Mouse (Mus musculus) hindbrain, embryonic 15.5 days (tissue): ENCODE measurements around the gene Olfml2b. TPM values are rescaled to one million over a fixed set of nuclear protein-coding genes. Genes with fewer than 3 reads are reported as not detected.

ENCODE experiments used
- ATAC-seq: fragments of 200-750 bp; cut with Nextera tagmentation; 2 replicates; pipeline ENCODE4 v1.8.0; 2017; ENCODE audit warnings: low read depth, moderate number of reproducible peaks, moderate TSS enrichment; ENCODE audit not compliant: low FRiP score
- H3K27ac ChIP-seq: fragments of 300-500 bp; sonication (generic); replicated peaks from 2 replicates; pipeline ENCODE4 v1.5.1; 2015; ENCODE audit warnings: mild to moderate bottlenecking, inconsistent platforms
- H3K27me3 ChIP-seq: fragments of 300-500 bp; sonication (generic); 2 replicates; pipeline ENCODE4 v1.6.1; 2015; ENCODE audit warnings: control low read depth, inconsistent platforms
- H3K36me3 ChIP-seq: fragments of 300-500 bp; sonication (generic); 2 replicates; pipeline ENCODE4 v1.6.1; 2015; ENCODE audit warnings: control low read depth, inconsistent platforms
- H3K4me1 ChIP-seq: fragments of 300-500 bp; sonication (generic); replicated peaks from 2 replicates; pipeline ENCODE4 v1.6.1; 2015; ENCODE audit warnings: control low read depth, inconsistent platforms
- H3K4me2 ChIP-seq: fragments of 300-500 bp; sonication (generic); 2 replicates; pipeline ENCODE4 v1.6.1; 2015; ENCODE audit warnings: moderate library complexity, mild to moderate bottlenecking, inconsistent platforms
- H3K4me3 ChIP-seq: fragments of 300-500 bp; sonication (generic); 2 replicates; pipeline ENCODE4 v1.5.1; 2015; ENCODE audit warnings: mild to moderate bottlenecking, inconsistent platforms
- H3K9ac ChIP-seq: fragments of 300-500 bp; sonication (generic); 2 replicates; pipeline ENCODE4 v1.6.1; 2015; ENCODE audit warnings: inconsistent platforms
- H3K9me3 ChIP-seq: fragments of 300-500 bp; sonication (generic); 2 replicates; pipeline ENCODE4 v1.6.1; 2016; ENCODE audit warnings: control low read depth, inconsistent platforms
- WGBS: fragments of 180-500 bp; shearing (Covaris S2); methylation state at CpG from one replicate; pipeline ENCODE4 v1.1.7; 2015; 5-methylcytosine and 5-hydroxymethylcytosine counted together
- polyA plus RNA-seq: library from polyadenylated mRNA; unstranded; fragments of >200 nt; fragmentation: Nextera tagmentation; extraction: Ambion mirVana; gene quantifications from 2 replicates; pipeline ENCODE4 v1.2.1, GENCODE M21; 2015

Gene Olfml2b
- polyA plus RNA-seq, 1 experiment from 2014 or later = 5.0 TPM

- H3K9ac ChIP-seq = no peak overlapping the region
- ATAC-seq = no peak
- H3K36me3 ChIP-seq = no peaks in the 10 kb centered on the region
- H3K4me1 ChIP-seq = no peaks in the 10 kb centered on the region
- 85% methylated on average over 8 of the region's 8 CpGs for WGBS
- no peak overlapping the region for H3K4me3 ChIP-seq
- H3K27ac ChIP-seq = no peak overlapping the region
- H3K4me2 ChIP-seq = no peak overlapping the region
- no peaks in the 10 kb centered on the region for H3K9me3 ChIP-seq
- H3K27me3 ChIP-seq = no peaks in the 10 kb centered on the region
Observed at GRCm38 (mm10) chr1:170701582-170701981, 57.2 kb downstream of the Olfml2b start.

- H3K4me3 ChIP-seq = no peak overlapping the region
- H3K27me3 ChIP-seq = no peaks in the 10 kb centered on the region
- H3K9me3 ChIP-seq = no peaks in the 10 kb centered on the region
- H3K4me2 ChIP-seq = no peak overlapping the region
- no peaks in the 10 kb centered on the region for H3K4me1 ChIP-seq
- H3K9ac ChIP-seq = no peak overlapping the region
- ATAC-seq = no peak
- no peaks in the 10 kb centered on the region for H3K36me3 ChIP-seq
- no peak overlapping the region for H3K27ac ChIP-seq
- 71% methylated on average over 2 of the region's 2 CpGs for WGBS
Observed at GRCm38 (mm10) chr1:170702263-170702662, 57.9 kb downstream of the Olfml2b start.

- no peak overlapping the region for H3K4me2 ChIP-seq
- no peaks in the 10 kb centered on the region for H3K9me3 ChIP-seq
- no peak overlapping the region for H3K9ac ChIP-seq
- H3K4me1 ChIP-seq = no peaks in the 10 kb centered on the region
- H3K36me3 ChIP-seq = no peaks in the 10 kb centered on the region
- no peaks in the 10 kb centered on the region for H3K27me3 ChIP-seq
- H3K4me3 ChIP-seq = no peak overlapping the region
- ATAC-seq = no peak
- H3K27ac ChIP-seq = no peak overlapping the region
- WGBS = 86% methylated on average over 6 of the region's 6 CpGs
Observed at GRCm38 (mm10) chr1:170702958-170703357, 58.6 kb downstream of the Olfml2b start.

- H3K9me3 ChIP-seq = no peaks in the 10 kb centered on the region
- no peak for ATAC-seq
- 95% methylated on average over 6 of the region's 6 CpGs for WGBS
- no peaks in the 10 kb centered on the region for H3K27me3 ChIP-seq
- no peak overlapping the region for H3K4me2 ChIP-seq
- no peaks in the 10 kb centered on the region for H3K4me1 ChIP-seq
- H3K27ac ChIP-seq = no peak overlapping the region
- no peak overlapping the region for H3K4me3 ChIP-seq
- H3K36me3 ChIP-seq = no peaks in the 10 kb centered on the region
- no peak overlapping the region for H3K9ac ChIP-seq
Observed at GRCm38 (mm10) chr1:170704103-170704502, 59.8 kb downstream of the Olfml2b start.

GRCm38 (mm10) chr1:170704911-170705594, 60.7 kb downstream of the Olfml2b start:
- no peaks in the 10 kb centered on the region for H3K9me3 ChIP-seq
- H3K9ac ChIP-seq = no peak overlapping the region
- 70% methylated on average over 4 of the region's 4 CpGs for WGBS
- H3K36me3 ChIP-seq = no peaks in the 10 kb centered on the region
- no peaks in the 10 kb centered on the region for H3K27me3 ChIP-seq
- H3K4me1 ChIP-seq = no peaks in the 10 kb centered on the region
- H3K4me2 ChIP-seq = no peak overlapping the region
- no peak overlapping the region for H3K27ac ChIP-seq
- H3K4me3 ChIP-seq = no peak overlapping the region
- no peak for ATAC-seq

DNA sequence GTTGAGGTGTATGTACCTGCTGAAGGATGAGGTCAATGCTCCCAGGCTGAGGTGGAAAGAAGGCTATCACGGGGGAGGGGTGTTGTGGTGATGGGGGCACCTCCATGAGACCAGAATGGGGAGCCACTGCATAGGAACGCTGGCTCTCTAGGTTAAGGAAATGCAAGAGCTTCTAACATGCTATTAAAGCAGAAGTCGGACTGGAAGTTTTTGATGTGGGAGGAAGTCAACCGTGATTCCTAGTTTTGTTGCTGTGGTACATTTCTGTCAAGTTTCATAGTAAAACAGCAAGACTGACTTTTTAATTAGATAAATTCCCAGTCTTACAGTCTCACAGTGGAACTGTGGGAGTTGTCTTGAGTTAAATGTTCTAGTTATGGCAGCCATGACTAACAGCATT, 61.7 kb downstream of the Olfml2b start:
- Histone ChIP-seq H3K27me3 (no peaks in the 10 kb centered on the region), H3K4me1 (no peaks in the 10 kb centered on the region), H3K9ac (no peak overlapping the region), H3K4me2 (no peak overlapping the region), H3K36me3 (no peaks in the 10 kb centered on the region), H3K9me3 (no peaks in the 10 kb centered on the region), H3K27ac (no peak overlapping the region), H3K4me3 (no peak overlapping the region)
- WGBS = 89% methylated on average over 4 of the region's 4 CpGs
- ATAC-seq = no peak

- no peak overlapping the region for H3K4me2 ChIP-seq
- H3K4me1 ChIP-seq = no peaks in the 10 kb centered on the region
- no peak overlapping the region for H3K9ac ChIP-seq
- 93% methylated on average over 3 of the region's 3 CpGs for WGBS
- H3K27ac ChIP-seq = no peak overlapping the region
- no peaks in the 10 kb centered on the region for H3K27me3 ChIP-seq
- no peak overlapping the region for H3K4me3 ChIP-seq
- H3K36me3 ChIP-seq = no peaks in the 10 kb centered on the region
- H3K9me3 ChIP-seq = no peaks in the 10 kb centered on the region
- no peak for ATAC-seq
Observed at GRCm38 (mm10) chr1:170709034-170709433, 64.7 kb downstream of the Olfml2b start.

GRCm38 (mm10) chr1:170709481-170709880, 65.1 kb downstream of the Olfml2b start:
- H3K4me1 ChIP-seq = no peaks in the 10 kb centered on the region
- ATAC-seq = no peak
- 92% methylated on average over 8 of the region's 8 CpGs for WGBS
- no peaks in the 10 kb centered on the region for H3K27me3 ChIP-seq
- no peak overlapping the region for H3K27ac ChIP-seq
- H3K9ac ChIP-seq = no peak overlapping the region
- H3K4me2 ChIP-seq = no peak overlapping the region
- H3K4me3 ChIP-seq = no peak overlapping the region
- H3K9me3 ChIP-seq = no peaks in the 10 kb centered on the region
- no peaks in the 10 kb centered on the region for H3K36me3 ChIP-seq

DNA sequence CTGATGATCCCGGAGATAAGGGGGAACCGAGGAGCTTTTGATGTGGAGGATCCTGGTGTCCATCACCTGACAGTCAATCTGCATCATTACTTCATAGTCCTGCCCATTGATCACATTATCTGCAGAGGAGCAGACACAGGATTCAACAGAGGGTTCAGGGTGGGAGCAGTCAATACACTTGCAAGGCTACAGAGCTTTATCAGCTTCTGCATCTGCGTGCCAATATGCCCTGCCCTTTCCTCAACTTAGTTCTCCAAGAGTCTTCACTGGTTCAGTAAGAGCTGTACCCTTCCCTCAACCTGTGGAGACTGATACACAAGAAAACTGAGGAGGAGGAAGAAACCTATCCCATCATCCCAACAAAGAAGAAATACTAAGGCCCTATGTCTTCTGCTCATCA, 65.6 kb downstream of the Olfml2b start:
- no peak overlapping the region for H3K4me3 ChIP-seq
- H3K36me3 ChIP-seq = no peaks in the 10 kb centered on the region
- H3K27me3 ChIP-seq = no peaks in the 10 kb centered on the region
- no peaks in the 10 kb centered on the region for H3K9me3 ChIP-seq
- H3K9ac ChIP-seq = no peak overlapping the region
- H3K4me1 ChIP-seq = no peaks in the 10 kb centered on the region
- H3K4me2 ChIP-seq = no peak overlapping the region
- no peak for ATAC-seq
- H3K27ac ChIP-seq = no peak overlapping the region
- 99% methylated on average over 3 of the region's 3 CpGs for WGBS

DNA sequence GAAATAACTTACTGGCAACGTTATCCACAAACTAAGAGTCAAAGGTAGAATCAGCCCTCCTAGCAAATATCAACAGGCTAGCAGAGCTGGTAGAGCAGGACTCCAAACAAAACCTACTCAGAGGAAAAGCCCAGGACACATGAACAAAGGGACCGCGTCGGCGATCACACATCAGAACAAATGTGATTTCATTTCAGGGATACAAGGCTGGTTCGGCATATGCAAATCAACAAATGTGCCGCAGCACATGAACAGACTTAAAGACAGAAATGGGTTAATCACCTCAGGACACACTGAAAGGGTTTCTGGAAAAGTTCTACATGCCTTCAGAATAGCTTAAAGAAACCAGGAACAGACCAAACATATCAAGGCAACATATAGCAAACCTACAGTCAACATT, 67.4 kb downstream of the Olfml2b start:
- Histone ChIP-seq H3K4me2 (no peak overlapping the region), H3K4me1 (no peaks in the 10 kb centered on the region), H3K36me3 (no peaks in the 10 kb centered on the region), H3K27ac (no peak overlapping the region), H3K9me3 (no peaks in the 10 kb centered on the region), H3K9ac (no peak overlapping the region), H3K27me3 (no peaks in the 10 kb centered on the region), H3K4me3 (no peak overlapping the region)
- no peak for ATAC-seq
- WGBS = 91% methylated on average over 7 of the region's 7 CpGs

DNA sequence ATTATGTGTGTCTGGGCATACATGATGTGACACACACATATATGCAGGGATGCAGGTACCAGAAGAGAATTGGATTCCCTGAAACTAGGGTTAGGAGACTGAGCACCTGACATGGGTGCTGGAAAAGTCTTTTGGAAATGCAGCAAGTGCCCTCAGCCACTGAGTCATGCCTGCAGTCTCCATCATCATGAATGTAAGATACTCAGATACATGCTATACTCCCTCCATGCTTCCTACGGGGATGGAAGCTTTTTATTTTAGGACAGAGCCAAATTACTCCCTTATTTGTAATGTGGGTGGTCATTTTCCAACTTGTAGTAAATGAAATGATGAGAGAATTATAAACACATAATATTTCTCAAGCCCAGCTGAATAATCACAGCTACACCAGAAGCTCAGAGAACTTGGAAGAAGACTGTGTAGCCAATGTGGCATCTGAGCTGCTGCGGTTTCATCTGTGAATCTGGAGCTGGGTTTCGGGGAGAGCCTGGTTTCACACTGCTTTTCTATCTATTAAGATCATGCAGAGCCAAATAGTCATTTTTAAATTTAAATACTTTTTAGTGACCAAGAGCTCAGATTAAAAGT, 73.0 kb downstream of the Olfml2b start:
- no peak overlapping the region for H3K4me3 ChIP-seq
- no peaks in the 10 kb centered on the region for H3K27me3 ChIP-seq
- no peak for ATAC-seq
- no peaks in the 10 kb centered on the region for H3K4me1 ChIP-seq
- 92% methylated on average over 3 of the region's 3 CpGs for WGBS
- no peak overlapping the region for H3K9ac ChIP-seq
- no peak overlapping the region for H3K4me2 ChIP-seq
- no peaks in the 10 kb centered on the region for H3K36me3 ChIP-seq
- no peak overlapping the region for H3K27ac ChIP-seq
- no peaks in the 10 kb centered on the region for H3K9me3 ChIP-seq

- Histone ChIP-seq H3K27ac (no peak overlapping the region), H3K36me3 (no peaks in the 10 kb centered on the region), H3K4me3 (no peak overlapping the region), H3K4me2 (no peak overlapping the region), H3K9me3 (no peaks in the 10 kb centered on the region), H3K9ac (no peak overlapping the region), H3K27me3 (no peaks in the 10 kb centered on the region), H3K4me1 (no peaks in the 10 kb centered on the region)
- ATAC-seq = no peak
- 70% methylated on average over 8 of the region's 8 CpGs for WGBS
Observed at GRCm38 (mm10) chr1:170718133-170718810, 73.9 kb downstream of the Olfml2b start.
